Mouse (Mus musculus) frontal cortex, adult 2 months (tissue): ENCODE data around the gene Gm4788. TPM values are rescaled to one million over a fixed set of nuclear protein-coding genes. Genes with fewer than 3 reads are reported as not detected.
"Not testable (repeated sequence)": the region's sequence is repeated elsewhere in the genome, so short reads cannot be mapped to it uniquely, and the experiment has no call there.

Experiments used
- DNase-seq, 2 experiments: peaks; one replicate each; pipeline ENCODE4 v3.0.0; 2022; ENCODE audit warnings: low spot score in 1 of 2; ENCODE audit errors: extremely low spot score in 1 of 2
- polyA plus RNA-seq: library from polyadenylated mRNA; depleted of rRNA; stranded (reverse); fragments of >200 nt; gene quantifications from 2 replicates; pipeline ENCODE4 v1.2.3, GENCODE M21; 2012; rRNA removed

Gm4788 gene
- polyA plus RNA-seq: not detected in 2 replicates

DNA sequence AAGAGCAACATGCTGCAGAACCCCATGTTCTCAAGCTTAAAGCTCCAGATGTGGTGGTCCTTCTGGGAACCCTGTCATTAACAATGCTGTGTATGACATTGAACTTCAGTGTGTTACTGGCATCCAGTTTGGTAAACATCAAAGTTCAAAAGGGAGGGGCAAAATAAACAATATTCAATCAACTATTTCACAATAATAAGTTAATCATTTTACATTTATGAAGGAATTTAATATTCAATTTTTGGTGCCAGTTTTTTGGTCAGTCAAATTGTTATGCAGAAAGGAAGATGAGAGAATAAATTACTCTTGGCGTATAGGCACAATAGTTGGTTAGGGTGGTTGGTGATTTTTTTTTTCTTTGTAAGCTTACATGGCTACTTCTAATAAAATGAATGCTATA is at the start of gene Gm4788:
TSS of gene Gm4788 (minus strand) at position 101 of the 400 bp plus-strand sequence.
- DNase-seq: no peak

DNA sequence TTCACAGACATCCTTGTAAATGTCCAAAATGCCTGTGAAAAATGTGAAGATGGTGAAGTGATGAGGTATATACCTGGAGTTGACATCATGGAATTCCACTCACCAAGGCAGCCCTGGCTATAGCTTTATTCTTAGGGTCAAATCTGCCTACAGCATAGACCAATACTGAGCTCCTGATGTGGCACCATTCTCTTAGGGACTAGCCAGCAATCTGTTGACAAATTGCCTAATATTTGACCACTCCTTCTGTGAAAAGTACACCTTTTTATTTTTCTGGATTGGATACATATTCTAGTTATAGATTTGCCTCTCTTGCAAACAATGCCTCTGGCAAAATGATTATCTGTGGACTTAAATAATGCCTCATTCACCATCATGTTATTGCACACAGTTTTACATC is 27.6 kb upstream of the Gm4788 start:
- DNase-seq: no peak

DNA sequence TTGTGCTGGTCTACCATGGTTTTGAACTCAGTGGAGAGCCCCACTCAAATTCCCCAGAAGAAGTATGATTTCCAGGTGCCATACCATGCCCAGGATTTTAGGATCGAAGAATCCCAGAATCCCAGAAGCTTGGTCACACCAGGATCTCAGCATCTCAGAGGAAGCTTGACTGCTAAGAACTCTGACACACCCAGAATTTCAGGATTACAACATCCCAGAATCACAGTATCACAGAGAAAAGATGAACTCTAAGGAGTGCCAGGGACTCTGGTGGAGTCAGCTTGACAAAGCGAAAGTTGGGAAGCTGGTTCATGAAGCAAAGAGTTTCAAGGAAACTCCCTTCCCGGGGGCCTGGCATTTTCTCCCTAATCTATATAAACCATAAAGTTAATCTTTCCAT is 11.1 kb downstream of the Gm4788 start:
- DNase-seq: not testable (repeated sequence)

DNA sequence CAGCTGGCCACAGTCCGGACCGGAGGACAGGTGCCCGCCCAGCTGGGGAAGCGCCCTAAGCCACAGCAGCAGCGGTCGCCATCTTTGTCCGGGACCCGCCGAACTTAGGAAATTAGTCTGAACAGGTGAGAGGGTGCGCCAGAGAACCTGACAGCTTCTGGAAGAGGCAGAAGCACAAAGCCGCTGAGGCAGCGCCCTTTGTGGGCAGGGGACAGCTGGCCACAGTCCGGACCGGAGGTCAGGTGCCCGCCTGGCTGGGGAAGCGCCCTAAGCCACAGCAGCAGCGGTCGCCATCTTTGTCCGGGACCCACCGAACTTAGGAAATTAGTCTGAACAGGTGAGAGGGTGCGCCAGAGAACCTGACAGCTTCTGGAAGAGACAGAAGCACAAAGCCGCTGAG is 64.4 kb downstream of the Gm4788 start:
- not testable (repeated sequence) for DNase-seq

DNA sequence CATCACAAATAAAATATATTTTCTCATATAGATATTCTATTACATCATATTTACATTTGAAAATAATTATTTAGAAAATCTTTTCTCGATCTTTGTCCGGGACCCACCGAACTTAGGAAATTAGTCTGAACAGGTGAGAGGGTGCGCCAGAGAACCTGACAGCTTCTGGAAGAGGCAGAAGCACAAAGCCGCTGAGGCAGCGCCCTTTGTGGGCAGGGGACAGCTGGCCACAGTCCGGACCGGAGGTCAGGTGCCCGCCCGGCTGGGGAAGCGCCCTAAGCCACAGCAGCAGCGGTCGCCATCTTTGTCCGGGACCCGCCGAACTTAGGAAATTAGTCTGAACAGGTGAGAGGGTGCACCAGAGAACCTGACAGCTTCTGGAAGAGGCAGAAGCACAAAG is 64.8 kb downstream of the Gm4788 start:
- not testable (repeated sequence) for DNase-seq

DNA sequence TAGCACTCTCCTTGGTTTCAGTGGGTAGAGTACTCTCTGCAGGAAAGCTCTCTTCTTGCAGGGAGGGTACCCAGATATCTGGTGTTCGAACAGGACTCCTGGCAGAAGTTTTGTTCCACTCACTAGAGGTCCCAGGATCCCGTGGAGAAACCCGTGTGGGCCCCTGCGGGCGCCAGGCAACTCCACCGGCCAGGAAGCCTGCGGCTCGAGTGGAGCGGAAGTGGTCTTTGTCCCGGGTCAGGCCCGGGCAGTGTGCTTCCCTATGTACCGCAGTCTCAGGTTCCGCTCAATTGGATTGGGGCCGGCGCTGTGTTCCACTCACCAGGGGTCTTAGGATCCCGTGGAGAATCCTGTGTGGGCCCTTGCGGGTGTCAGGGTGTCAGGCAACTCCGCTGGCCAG is 131.1 kb downstream of the Gm4788 start:
- DNase-seq: not testable (repeated sequence)

Other genes with a start within 250 kb of the Gm4788 start
- gene Cfhr1, start 221.0 kb downstream of the Gm4788 start, polyA plus RNA-seq: not detected in 2 replicates
- gene Cfhr2, start 77.5 kb upstream of the Gm4788 start, polyA plus RNA-seq: 0.10 and 0.13 TPM in 2 replicates